Mouse (Mus musculus) left cerebral cortex, adult 11 months (tissue): ENCODE measurements at regions not wholly inside any gene's neighbourhood (a gene's known extent, or its start where the extent isn't known, plus 50 kb on each side); places are given as distances from the start of the nearest gene placed in this dataset.

Source experiments
- DNase-seq: peaks from one replicate; pipeline ENCODE4 v3.0.0; 2022; ENCODE audit warnings: low spot score

- no peak for DNase-seq
Measured at GRCm38 (mm10) chr1:186505051-186505711, 200.6 kb downstream of the Tgfb2 start.

GRCm38 (mm10) chr1:186501726-186502125 lies 204.1 kb downstream of the Tgfb2 start:
- DNase-seq = no peak

- DNase-seq = no peak
Measured at GRCm38 (mm10) chr1:186497872-186498271, 207.9 kb downstream of the Tgfb2 start.

GRCm38 (mm10) chr1:186497333-186497732 lies 208.5 kb downstream of the Tgfb2 start:
- DNase-seq = no peak

GRCm38 (mm10) chr1:186494411-186494783 lies 211.4 kb downstream of the Tgfb2 start:
- no peak for DNase-seq

GRCm38 (mm10) chr1:186493664-186494410 lies 212.0 kb downstream of the Tgfb2 start:
- no peak for DNase-seq

- no peak for DNase-seq
Measured at GRCm38 (mm10) chr1:186482177-186482576, 223.6 kb downstream of the Tgfb2 start.

GRCm38 (mm10) chr1:186480019-186480418 lies 225.8 kb downstream of the Tgfb2 start:
- DNase-seq = no peak

GRCm38 (mm10) chr1:186478428-186479238 lies 227.2 kb downstream of the Tgfb2 start:
- no peak for DNase-seq

- DNase-seq = peak; percentile 19
Measured at GRCm38 (mm10) chr1:186474844-186475243, 230.9 kb downstream of the Tgfb2 start.

- no peak for DNase-seq
Measured at GRCm38 (mm10) chr1:186474385-186474784, 231.4 kb downstream of the Tgfb2 start.

GRCm38 (mm10) chr1:186472955-186473354 lies 232.8 kb downstream of the Tgfb2 start:
- DNase-seq = no peak

- no peak for DNase-seq
Measured at GRCm38 (mm10) chr1:186465526-186465925, 240.3 kb downstream of the Tgfb2 start.

GRCm38 (mm10) chr1:186460742-186461141 lies 245.0 kb downstream of the Tgfb2 start:
- DNase-seq = no peak

GRCm38 (mm10) chr1:186458099-186458637 lies 247.6 kb downstream of the Tgfb2 start:
- DNase-seq = no peak

GRCm38 (mm10) chr1:186457098-186457497 lies 248.7 kb downstream of the Tgfb2 start:
- DNase-seq = no peak

- DNase-seq = no peak
Measured at GRCm38 (mm10) chr1:186456131-186456530, 249.7 kb downstream of the Tgfb2 start.

- no peak for DNase-seq
Measured at GRCm38 (mm10) chr1:186455177-186455660, 250.6 kb downstream of the Tgfb2 start.

GRCm38 (mm10) chr1:186454393-186455085 lies 251.2 kb downstream of the Tgfb2 start:
- DNase-seq = no peak

GRCm38 (mm10) chr1:186448841-186449650 lies 256.7 kb downstream of the Tgfb2 start:
- no peak for DNase-seq

GRCm38 (mm10) chr1:186447521-186447920 lies 258.3 kb downstream of the Tgfb2 start:
- DNase-seq = no peak
